8 mouse cellular contexts compared by ENCODE assay signal in the genomic region with DNA sequence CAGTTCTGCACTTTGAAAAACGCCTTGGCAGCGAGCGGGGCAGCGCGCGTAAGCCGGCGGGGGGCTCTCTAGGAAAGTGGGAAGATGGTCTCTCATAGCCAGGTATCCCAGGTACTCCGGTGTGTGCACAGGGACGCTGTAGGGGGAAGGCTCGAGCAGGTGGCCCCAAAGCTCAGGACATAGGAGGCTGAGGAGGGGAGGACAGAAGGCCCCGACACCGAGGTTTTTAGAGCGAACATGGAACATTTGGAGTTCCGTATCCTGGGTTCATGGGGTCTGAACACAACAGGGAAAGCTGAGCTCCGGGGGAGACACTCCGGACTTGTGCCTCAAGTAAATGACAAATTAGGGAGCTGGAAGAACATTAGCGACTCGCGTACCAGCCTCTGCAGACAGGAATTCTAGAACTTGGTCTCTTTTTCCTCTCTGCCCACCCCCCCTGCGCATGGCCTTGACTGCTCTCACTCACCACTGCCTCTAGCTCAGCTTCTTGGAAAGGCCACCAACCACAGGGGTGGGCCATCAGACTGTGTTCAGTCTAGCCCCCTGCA. TPM values are rescaled to one million over a fixed set of nuclear protein-coding genes. Genes with fewer than 3 reads are reported as not detected.
DNase-seq lines count a peak whose midpoint lies in the region; ATAC-seq and TF ChIP-seq lines count a peak whose summit lies in the region.

No protein-coding gene starts in this region.

- no peak for ATAC-seq in heart, embryonic 13.5 days (ENCODE audit: extremely low read depth, insufficient number of reproducible peaks, low FRiP score, low TSS enrichment)
- ATAC-seq in G1E (ENCODE audit: extremely low read depth, insufficient number of reproducible peaks, low FRiP score, poor library complexity, severe bottlenecking): no peak
- no peak for ATAC-seq in liver, embryonic 11.5 days (replicated peaks; ENCODE audit: low FRiP score)
- ATAC-seq in stomach, embryonic 16.5 days (ENCODE audit: insufficient read depth, low FRiP score): no peak

- peak overlapping the region; percentile 85 for H3K9ac ChIP-seq in heart, embryonic 13.5 days
- H3K9ac ChIP-seq in liver, embryonic 11.5 days (ENCODE audit: low read depth, low read length): peak overlapping the region; percentile 60
- H3K9ac ChIP-seq in stomach, embryonic 16.5 days (ENCODE audit: low read length): peak overlapping the region; percentile 83

- H3K27ac ChIP-seq in heart, embryonic 13.5 days (replicated peaks): no peak overlapping the region
- H3K27ac ChIP-seq in forebrain, embryonic 10.5 days: peak overlapping the region; percentile 95
- peak overlapping the region; percentile 38; the same call in 1 of the 2 replicates for H3K27ac ChIP-seq in liver, embryonic 11.5 days (ENCODE audit: low read depth, low read length)
- H3K27ac ChIP-seq in stomach, embryonic 16.5 days (ENCODE audit: low read length): peak overlapping the region; percentile 72; the same call in 1 of the 2 replicates

- no peak for TF ChIP-seq CTCF in G1E (IDR thresholded peaks at IDR 0.05; ENCODE audit: low read depth, low read length)

- peaks cover 78% of the 10 kb centered on the region for H3K27me3 ChIP-seq in heart, embryonic 13.5 days (replicated peaks)
- H3K27me3 ChIP-seq in G1E (ENCODE audit: insufficient read depth, low read length): peaks cover 94% of the 10 kb centered on the region
- peaks cover 92% of the 10 kb centered on the region for H3K27me3 ChIP-seq in forebrain, embryonic 10.5 days (ENCODE audit: poor library complexity, severe bottlenecking)
- H3K27me3 ChIP-seq in liver, embryonic 11.5 days (replicated peaks; ENCODE audit: control insufficient read depth, insufficient read depth, low read length): peaks cover 90% of the 10 kb centered on the region
- peaks cover 12% of the 10 kb centered on the region for H3K27me3 ChIP-seq in stomach, embryonic 16.5 days (ENCODE audit: control insufficient read depth, insufficient read depth, low read length)

- WGBS in heart, embryonic 13.5 days: 3% methylated on average over 21 of the region's 21 CpGs
- 1% methylated on average over 21 of the region's 21 CpGs for WGBS in forebrain, embryonic 10.5 days
- WGBS in liver, embryonic 11.5 days: 2% methylated on average over 21 of the region's 21 CpGs
- WGBS in stomach, embryonic 16.5 days: 4% methylated on average over 21 of the region's 21 CpGs

- H3K36me3 ChIP-seq in heart, embryonic 13.5 days: peaks cover 2% of the 10 kb centered on the region; the same call in 1 of the 2 replicates
- H3K36me3 ChIP-seq in G1E (replicated peaks): no peaks in the 10 kb centered on the region
- H3K36me3 ChIP-seq in forebrain, embryonic 10.5 days (replicated peaks): peaks cover 11% of the 10 kb centered on the region
- H3K36me3 ChIP-seq in liver, embryonic 11.5 days (ENCODE audit: control insufficient read depth, insufficient read depth, low read length): no peaks in the 10 kb centered on the region
- H3K36me3 ChIP-seq in stomach, embryonic 16.5 days (ENCODE audit: control insufficient read depth, insufficient read depth, low read length): no peaks in the 10 kb centered on the region

- H3K4me3 ChIP-seq in heart, embryonic 13.5 days: peak overlapping the region; percentile 77
- H3K4me3 ChIP-seq in G1E (ENCODE audit: low read depth, low read length): peak overlapping the region; percentile 70; the same call in 1 of the 2 replicates
- peak overlapping the region; percentile 87 for H3K4me3 ChIP-seq in forebrain, embryonic 10.5 days
- peak overlapping the region; percentile 76 for H3K4me3 ChIP-seq in liver, embryonic 11.5 days (ENCODE audit: low read depth, low read length)
- peak overlapping the region; percentile 75 for H3K4me3 ChIP-seq in stomach, embryonic 16.5 days (replicated peaks; ENCODE audit: low read length)

- peak overlapping the region; percentile 93 for H3K4me2 ChIP-seq in heart, embryonic 13.5 days
- peak overlapping the region; percentile 98 for H3K4me2 ChIP-seq in liver, embryonic 11.5 days
- H3K4me2 ChIP-seq in stomach, embryonic 16.5 days (ENCODE audit: low read depth, low read length): peak overlapping the region; percentile 95

- H3K4me1 ChIP-seq in heart, embryonic 13.5 days: peaks cover 52% of the 10 kb centered on the region
- H3K4me1 ChIP-seq in G1E (ENCODE audit: insufficient read depth, low read depth, low read length): peaks cover 50% of the 10 kb centered on the region
- peaks cover 79% of the 10 kb centered on the region for H3K4me1 ChIP-seq in forebrain, embryonic 10.5 days
- peaks cover 22% of the 10 kb centered on the region for H3K4me1 ChIP-seq in liver, embryonic 11.5 days (replicated peaks; ENCODE audit: control insufficient read depth, insufficient read depth, low read length)
- peaks cover 40% of the 10 kb centered on the region for H3K4me1 ChIP-seq in stomach, embryonic 16.5 days (ENCODE audit: control insufficient read depth, insufficient read depth, low read length)

- no peaks in the 10 kb centered on the region for H3K9me3 ChIP-seq in heart, embryonic 13.5 days
- no peaks in the 10 kb centered on the region for H3K9me3 ChIP-seq in G1E (replicated peaks)
- H3K9me3 ChIP-seq in forebrain, embryonic 10.5 days: no peaks in the 10 kb centered on the region
- no peaks in the 10 kb centered on the region for H3K9me3 ChIP-seq in liver, embryonic 11.5 days (ENCODE audit: control insufficient read depth, low read length)
- no peaks in the 10 kb centered on the region for H3K9me3 ChIP-seq in stomach, embryonic 16.5 days (replicated peaks; ENCODE audit: control insufficient read depth, low read length)

- DNase-seq in heart, adult 9 months (ENCODE audit: low spot score in 2 of 2): no peak
- DNase-seq in G1E (ENCODE audit: low spot score): no peak
- DNase-seq in forebrain, embryonic 10.5 days (ENCODE audit: extremely low spot score, low spot score): no peak
- no peak for DNase-seq in liver, embryonic 11.5 days (ENCODE audit: low spot score)
- DNase-seq in kidney, adult 18-20 months: no peak
- DNase-seq in frontal cortex, adult 2 months (ENCODE audit: extremely low spot score in 1 of 2, low spot score in 1 of 2): no peak

RNA-seq across cellular contexts. Expression of a gene that starts 4.7 kb away (rescaled TPM):
- 9.5 and 10.8 TPM in 2 replicates for polyA plus RNA-seq in heart, embryonic 13.5 days (2015; fragmentation: Nextera tagmentation; extraction: Ambion mirVana)
- total RNA-seq in G1E (2014; fragmentation: Nextera tagmentation) (0.29 TPM in 1 of 2 replicates, not detected in the other), G1E (2017) (0.12 and 0.22 TPM in 2 replicates)
- 0.14 and 0.22 TPM in 2 replicates for polyA plus RNA-seq in G1E (2012)
- 19.9 and 21.7 TPM in 2 replicates for polyA plus RNA-seq in forebrain, embryonic 10.5 days (2016; fragmentation: Nextera tagmentation; extraction: Ambion mirVana)
- polyA plus RNA-seq in liver, embryonic 11.5 days (2014; fragmentation: Nextera tagmentation; extraction: Ambion mirVana): 13.2 TPM in 2 replicates
- 27.3 and 28.2 TPM in 2 replicates for polyA plus RNA-seq in stomach, embryonic 16.5 days (2015; fragmentation: Nextera tagmentation; extraction: Ambion mirVana)
- 377 and 417 TPM in 2 replicates for polyA plus RNA-seq in frontal cortex, adult 2 months (2012; rRNA removed)

RNA-seq across cellular contexts. Expression of a gene that starts 25.5 kb away (rescaled TPM):
- polyA plus RNA-seq in heart, embryonic 13.5 days (2015; fragmentation: Nextera tagmentation; extraction: Ambion mirVana): 29.0 and 32.4 TPM in 2 replicates
- total RNA-seq in G1E (2014; fragmentation: Nextera tagmentation) (5.0 TPM in 1 of 2 replicates, not detected in the other), G1E (2017) (0.22 TPM in 1 of 2 replicates, not detected in the other)
- not detected in 2 replicates for polyA plus RNA-seq in G1E (2012)
- 9.4 and 11.9 TPM in 2 replicates for polyA plus RNA-seq in forebrain, embryonic 10.5 days (2016; fragmentation: Nextera tagmentation; extraction: Ambion mirVana)
- 8.3 and 12.3 TPM in 2 replicates for polyA plus RNA-seq in liver, embryonic 11.5 days (2014; fragmentation: Nextera tagmentation; extraction: Ambion mirVana)
- polyA plus RNA-seq in stomach, embryonic 16.5 days (2015; fragmentation: Nextera tagmentation; extraction: Ambion mirVana): 15.2 and 17.8 TPM in 2 replicates
- polyA plus RNA-seq in frontal cortex, adult 2 months (2012; rRNA removed): 40.3 and 45.6 TPM in 2 replicates

RNA-seq across cellular contexts. Expression of a gene that starts 27.3 kb away (rescaled TPM):
- 16.5 and 20.8 TPM in 2 replicates for polyA plus RNA-seq in heart, embryonic 13.5 days (2015; fragmentation: Nextera tagmentation; extraction: Ambion mirVana)
- total RNA-seq in G1E (2014; fragmentation: Nextera tagmentation) (61.4 and 66.6 TPM in 2 replicates), G1E (2017) (101 and 154 TPM in 2 replicates)
- 100 and 112 TPM in 2 replicates for polyA plus RNA-seq in G1E (2012)
- 27.3 and 28.5 TPM in 2 replicates for polyA plus RNA-seq in forebrain, embryonic 10.5 days (2016; fragmentation: Nextera tagmentation; extraction: Ambion mirVana)
- polyA plus RNA-seq in liver, embryonic 11.5 days (2014; fragmentation: Nextera tagmentation; extraction: Ambion mirVana): 18.8 and 19.4 TPM in 2 replicates
- 17.0 and 18.6 TPM in 2 replicates for polyA plus RNA-seq in stomach, embryonic 16.5 days (2015; fragmentation: Nextera tagmentation; extraction: Ambion mirVana)
- 56.2 and 63.3 TPM in 2 replicates for polyA plus RNA-seq in frontal cortex, adult 2 months (2012; rRNA removed)

RNA-seq across cellular contexts. Expression of a gene that starts 41.9 kb away (rescaled TPM):
- 1.3 TPM in 2 replicates for polyA plus RNA-seq in heart, embryonic 13.5 days (2015; fragmentation: Nextera tagmentation; extraction: Ambion mirVana)
- total RNA-seq in G1E (2014; fragmentation: Nextera tagmentation): 3.2 and 3.3 TPM in 2 replicates
- total RNA-seq in G1E (2017): 1.2 and 1.5 TPM in 2 replicates
- polyA plus RNA-seq in G1E (2012): 1.0 and 1.1 TPM in 2 replicates
- 1.8 and 2.2 TPM in 2 replicates for polyA plus RNA-seq in forebrain, embryonic 10.5 days (2016; fragmentation: Nextera tagmentation; extraction: Ambion mirVana)
- polyA plus RNA-seq in liver, embryonic 11.5 days (2014; fragmentation: Nextera tagmentation; extraction: Ambion mirVana): 0.60 and 0.68 TPM in 2 replicates
- 0.91 and 0.99 TPM in 2 replicates for polyA plus RNA-seq in stomach, embryonic 16.5 days (2015; fragmentation: Nextera tagmentation; extraction: Ambion mirVana)
- 25.4 and 25.5 TPM in 2 replicates for polyA plus RNA-seq in frontal cortex, adult 2 months (2012; rRNA removed)

Comparison
In these comparisons a context has a peak if more than half of its experiments do, and no peak if none do; other contexts are left out.
1. RNA of a gene that starts 4.7 kb away (polyA plus RNA-seq): 377 to 417 TPM in frontal cortex, adult 2 months; 27.3 to 28.2 TPM in stomach, embryonic 16.5 days, 19.9 to 21.7 TPM in forebrain, embryonic 10.5 days, 13.2 TPM in liver, embryonic 11.5 days, 9.5 to 10.8 TPM in heart, embryonic 13.5 days and 0.14 to 0.22 TPM in G1E; every median in the first group is over 10 times any median in the second.
2. Peak in every context shown above with its lines, with median percentiles within 50 percentile points of each other: H3K4me2 ChIP-seq, H3K4me3 ChIP-seq and H3K9ac ChIP-seq.